In genomic region chr7:45460860-45461314, GRCm38 (mm10) we compare ENCODE assay signal across 8 mouse cellular contexts. TPM values are rescaled to one million over a fixed set of nuclear protein-coding genes. Genes with fewer than 3 reads are reported as not detected.
DNase-seq lines count a peak whose midpoint lies in the region; ATAC-seq and TF ChIP-seq lines count a peak whose summit lies in the region.

No protein-coding gene starts in this region.

- peak overlapping the region; percentile 54 for H3K4me2 ChIP-seq in intestine, embryonic 16.5 days (ENCODE audit: low read depth, low read length)
- peak overlapping the region; percentile 79 for H3K4me2 ChIP-seq in liver, postnatal 0 days (ENCODE audit: low read depth, low read length)
- H3K4me2 ChIP-seq in neural tube, embryonic 14.5 days (ENCODE audit: low read depth, low read length) = no peak overlapping the region

- peak overlapping the region; percentile 69 for H3K9ac ChIP-seq in intestine, embryonic 16.5 days (ENCODE audit: low read depth, low read length)
- peak overlapping the region; percentile 68 for H3K9ac ChIP-seq in liver, postnatal 0 days (replicated peaks)
- no peak overlapping the region for H3K9ac ChIP-seq in neural tube, embryonic 14.5 days (replicated peaks; ENCODE audit: low read depth, low read length)

- peak; percentile 57 for ATAC-seq in intestine, embryonic 16.5 days
- ATAC-seq in liver, postnatal 0 days = peak; percentile 52
- ATAC-seq in neural tube, embryonic 14.5 days (ENCODE audit: low read depth) = no peak

- WGBS in intestine, embryonic 16.5 days = 11% methylated on average over 13 of the region's 13 CpGs
- 1% methylated on average over 13 of the region's 13 CpGs for WGBS in liver, postnatal 0 days (ENCODE audit: insufficient replicate concordance)
- 19% methylated on average over 12 of the region's 13 CpGs for WGBS in neural tube, embryonic 14.5 days

- no peak for TF ChIP-seq CTCF in liver, postnatal 0 days (IDR thresholded peaks at IDR 0.05; ENCODE audit: low read depth)

- no peaks in the 10 kb centered on the region for H3K9me3 ChIP-seq in intestine, embryonic 16.5 days (ENCODE audit: control insufficient read depth, low read length)
- H3K9me3 ChIP-seq in liver, postnatal 0 days (ENCODE audit: low read length) = no peaks in the 10 kb centered on the region
- no peaks in the 10 kb centered on the region for H3K9me3 ChIP-seq in neural tube, embryonic 14.5 days (ENCODE audit: control insufficient read depth, low read length)

- H3K27ac ChIP-seq in intestine, embryonic 16.5 days (ENCODE audit: low read length) = peak overlapping the region; percentile 95
- H3K27ac ChIP-seq in liver, postnatal 0 days (ENCODE audit: low read depth) = peak overlapping the region; percentile 98
- peak overlapping the region; percentile 70 for H3K27ac ChIP-seq in neural tube, embryonic 14.5 days (ENCODE audit: low read depth, low read length)

- DNase-seq in thymus, postnatal 25 days = peak; percentile 26
- no peak for DNase-seq in thymus, postnatal 10 days (ENCODE audit: low spot score in 2 of 2)
- DNase-seq in cerebellum, postnatal 25 days = peak; percentile 51 to 64
- DNase-seq in gastrocnemius, postnatal 25 days = peak; percentile 67
- peak; percentile 88 for DNase-seq in liver, postnatal 0 days
- DNase-seq in frontal cortex, adult 2 months (ENCODE audit: extremely low spot score in 1 of 2, low spot score in 1 of 2) = no peak

- H3K36me3 ChIP-seq in intestine, embryonic 16.5 days (ENCODE audit: control insufficient read depth, insufficient read depth, low read length) = peaks cover 7% of the 10 kb centered on the region
- H3K36me3 ChIP-seq in liver, postnatal 0 days (replicated peaks; ENCODE audit: insufficient read depth, low read length) = peaks cover 45% of the 10 kb centered on the region
- H3K36me3 ChIP-seq in neural tube, embryonic 14.5 days (ENCODE audit: control insufficient read depth, insufficient read depth, low read length) = peaks cover 28% of the 10 kb centered on the region

- peak; percentile 71 for TF ChIP-seq EP300 in liver, postnatal 0 days (IDR thresholded peaks at IDR 0.05; ENCODE audit: low read depth)

- peak overlapping the region; percentile 47 for H3K4me3 ChIP-seq in intestine, embryonic 16.5 days (ENCODE audit: low read length)
- H3K4me3 ChIP-seq in liver, postnatal 0 days (ENCODE audit: low read depth, low read length) = peak overlapping the region; percentile 68
- no peak overlapping the region for H3K4me3 ChIP-seq in neural tube, embryonic 14.5 days (ENCODE audit: low read depth, low read length)

- H3K27me3 ChIP-seq in intestine, embryonic 16.5 days (replicated peaks; ENCODE audit: control insufficient read depth, insufficient read depth, low read length) = no peaks in the 10 kb centered on the region
- no peaks in the 10 kb centered on the region for H3K27me3 ChIP-seq in liver, postnatal 0 days (ENCODE audit: insufficient read depth, low read length)
- no peaks in the 10 kb centered on the region for H3K27me3 ChIP-seq in neural tube, embryonic 14.5 days (ENCODE audit: control insufficient read depth, insufficient read depth, low read length)

- peaks cover 37% of the 10 kb centered on the region for H3K4me1 ChIP-seq in intestine, embryonic 16.5 days (ENCODE audit: control insufficient read depth, insufficient read depth, low read length)
- peaks cover 39% of the 10 kb centered on the region for H3K4me1 ChIP-seq in liver, postnatal 0 days (ENCODE audit: insufficient read depth)
- peaks cover 32% of the 10 kb centered on the region for H3K4me1 ChIP-seq in neural tube, embryonic 14.5 days (ENCODE audit: control insufficient read depth, insufficient read depth, low read length)

RNA-seq across cellular contexts. Expression of gene Ftl1, which starts 1.2 kb away (rescaled TPM):
- 100 to 1,000 TPM; 125 to 149 TPM for total RNA-seq in gastrocnemius, postnatal 25 days (2021)
- 7,117 and 7,555 TPM in 2 replicates for polyA plus RNA-seq in intestine, embryonic 16.5 days (2015; fragmentation: Nextera tagmentation; extraction: Ambion mirVana)
- 5,147 and 5,518 TPM in 2 replicates for polyA plus RNA-seq in liver, postnatal 0 days (2015; fragmentation: Nextera tagmentation; extraction: Ambion mirVana)
- 5,062 and 5,088 TPM in 2 replicates for polyA plus RNA-seq in neural tube, embryonic 14.5 days (2014; fragmentation: Nextera tagmentation; extraction: Ambion mirVana)
- polyA plus RNA-seq in frontal cortex, adult 2 months (2012; rRNA removed) = 647 and 719 TPM in 2 replicates

RNA-seq across cellular contexts. Expression of gene Bax, which starts 5.8 kb away (rescaled TPM):
- 10 to 100 TPM; 15.6 to 16.9 TPM for total RNA-seq in gastrocnemius, postnatal 25 days (2021)
- 178 and 185 TPM in 2 replicates for polyA plus RNA-seq in intestine, embryonic 16.5 days (2015; fragmentation: Nextera tagmentation; extraction: Ambion mirVana)
- polyA plus RNA-seq in liver, postnatal 0 days (2015; fragmentation: Nextera tagmentation; extraction: Ambion mirVana) = 59.6 and 60.8 TPM in 2 replicates
- 107 and 215 TPM in 2 replicates for polyA plus RNA-seq in neural tube, embryonic 14.5 days (2014; fragmentation: Nextera tagmentation; extraction: Ambion mirVana)
- polyA plus RNA-seq in frontal cortex, adult 2 months (2012; rRNA removed) = 108 and 110 TPM in 2 replicates

RNA-seq across cellular contexts. Expression of gene Tulp2, which starts 20.8 kb away (rescaled TPM):
- not detected for total RNA-seq in gastrocnemius, postnatal 25 days (2021)
- 0.78 and 0.93 TPM in 2 replicates for polyA plus RNA-seq in intestine, embryonic 16.5 days (2015; fragmentation: Nextera tagmentation; extraction: Ambion mirVana)
- polyA plus RNA-seq in liver, postnatal 0 days (2015; fragmentation: Nextera tagmentation; extraction: Ambion mirVana) = 0.22 and 0.30 TPM in 2 replicates
- polyA plus RNA-seq in neural tube, embryonic 14.5 days (2014; fragmentation: Nextera tagmentation; extraction: Ambion mirVana) = 0.17 and 0.31 TPM in 2 replicates
- polyA plus RNA-seq in frontal cortex, adult 2 months (2012; rRNA removed) = 0.12 and 0.17 TPM in 2 replicates

RNA-seq across cellular contexts. Expression of gene Ruvbl2, which starts 23.0 kb away (rescaled TPM):
- total RNA-seq in gastrocnemius, postnatal 25 days (2021) = 10 to 100 TPM; 23.3 to 23.8 TPM
- polyA plus RNA-seq in intestine, embryonic 16.5 days (2015; fragmentation: Nextera tagmentation; extraction: Ambion mirVana) = 121 and 134 TPM in 2 replicates
- 30.1 and 36.5 TPM in 2 replicates for polyA plus RNA-seq in liver, postnatal 0 days (2015; fragmentation: Nextera tagmentation; extraction: Ambion mirVana)
- 86.8 and 95.3 TPM in 2 replicates for polyA plus RNA-seq in neural tube, embryonic 14.5 days (2014; fragmentation: Nextera tagmentation; extraction: Ambion mirVana)
- 46.9 and 47.2 TPM in 2 replicates for polyA plus RNA-seq in frontal cortex, adult 2 months (2012; rRNA removed)

RNA-seq across cellular contexts. Expression of gene Gm45808, which starts 25.7 kb away (rescaled TPM):
- total RNA-seq in gastrocnemius, postnatal 25 days (2021) = 1 to 10 TPM; 4.3 to 10.0 TPM
- polyA plus RNA-seq in intestine, embryonic 16.5 days (2015; fragmentation: Nextera tagmentation; extraction: Ambion mirVana) = not detected in 2 replicates
- polyA plus RNA-seq in liver, postnatal 0 days (2015; fragmentation: Nextera tagmentation; extraction: Ambion mirVana) = 0.15 and 0.33 TPM in 2 replicates
- not detected in 2 replicates for polyA plus RNA-seq in neural tube, embryonic 14.5 days (2014; fragmentation: Nextera tagmentation; extraction: Ambion mirVana)
- polyA plus RNA-seq in frontal cortex, adult 2 months (2012; rRNA removed) = 0.23 TPM in 1 of 2 replicates, not detected in the other

Comparison
In these comparisons a context has a peak if more than half of its experiments do, and no peak if none do; other contexts are left out.
1. DNase-seq: peak in thymus, postnatal 25 days (single experiment), cerebellum, postnatal 25 days (2 of 2), gastrocnemius, postnatal 25 days (single experiment) and liver, postnatal 0 days (single experiment); none in thymus, postnatal 10 days (0 of 2) and frontal cortex, adult 2 months (0 of 2).
2. Peak in every context shown above with its lines, with median percentiles within 50 percentile points of each other: H3K27ac ChIP-seq.